Mouse (Mus musculus) lung, postnatal 0 days (tissue): Measurements from ENCODE around the gene Siah3. TPM values are rescaled to one million over a fixed set of nuclear protein-coding genes. Genes with fewer than 3 reads are reported as not detected.

Experiments used
- ATAC-seq: fragments of 200-750 bp; cut with Nextera tagmentation; 2 replicates; pipeline ENCODE4 v1.8.0; 2017; ENCODE audit warnings: moderate library complexity
- DNase-seq: peaks from one replicate; pipeline ENCODE4 v3.0.0-alpha.2; 2016; ENCODE audit warnings: low spot score
- H3K27ac ChIP-seq: fragments of 300-500 bp; sonication (generic); 2 replicates; pipeline ENCODE4 v1.5.1; 2014; ENCODE audit warnings: antibody characterized with exemption, mild to moderate bottlenecking, low read length, mixed read lengths
- H3K27me3 ChIP-seq: fragments of 300-500 bp; sonication (generic); replicated peaks from 2 replicates; pipeline ENCODE4 v1.6.1; 2014; ENCODE audit warnings: low read length, mixed read lengths; ENCODE audit not compliant: insufficient read depth
- H3K36me3 ChIP-seq: fragments of 300-500 bp; sonication (generic); 2 replicates; pipeline ENCODE4 v1.6.1; 2014; ENCODE audit warnings: low read length, mixed read lengths; ENCODE audit not compliant: insufficient read depth
- H3K4me1 ChIP-seq: fragments of 300-500 bp; sonication (generic); 2 replicates; pipeline ENCODE4 v1.6.1; 2014; ENCODE audit warnings: antibody characterized with exemption, low read depth, low read length, mixed read lengths; ENCODE audit not compliant: insufficient read depth
- H3K4me2 ChIP-seq: fragments of 300-500 bp; sonication (generic); replicated peaks from 2 replicates; pipeline ENCODE4 v1.6.1; 2014; ENCODE audit warnings: low read depth, mild to moderate bottlenecking, low read length, moderate library complexity, mixed read lengths
- H3K4me3 ChIP-seq: fragments of 300-500 bp; sonication (generic); 2 replicates; pipeline ENCODE4 v1.5.1; 2014; ENCODE audit warnings: low read depth, low read length
- H3K9ac ChIP-seq: fragments of 300-500 bp; sonication (generic); replicated peaks from 2 replicates; pipeline ENCODE4 v1.6.1; 2014; ENCODE audit warnings: low read depth, mild to moderate bottlenecking
- H3K9me3 ChIP-seq: fragments of 300-500 bp; sonication (generic); 2 replicates; pipeline ENCODE4 v1.6.1; 2016; ENCODE audit warnings: low read length, mixed read lengths
- CTCF ChIP-seq: IDR thresholded peaks from 2 replicates; pipeline ENCODE4 v1.5.1; 2016; ENCODE audit warnings: antibody characterized with exemption, mild to moderate bottlenecking
- EP300 ChIP-seq: IDR thresholded peaks from 2 replicates; pipeline ENCODE4 v1.6.1; 2016; ENCODE audit warnings: antibody characterized with exemption, mild to moderate bottlenecking, control low read depth
- WGBS: fragments of 180-500 bp; shearing (Covaris S2); extraction: QIAGEN DNeasy Blood & Tissue Kit; methylation state at CpG from one replicate; pipeline ENCODE4 v1.1.7; 2014; 5-methylcytosine and 5-hydroxymethylcytosine counted together
- polyA plus RNA-seq: library from polyadenylated mRNA; unstranded; fragments of >200 nt; fragmentation: Nextera tagmentation; extraction: Ambion mirVana; gene quantifications from 2 replicates; pipeline ENCODE4 v1.2.1, GENCODE M21; 2015

The Siah3 gene
- polyA plus RNA-seq, 1 experiment from 2014 or later = not detected

- DNase-seq (no peak), ATAC-seq (no peak)
- no peaks in the 10 kb centered on the region for H3K9me3 ChIP-seq
- WGBS = 27% methylated on average over 3 of the region's 3 CpGs
- H3K4me2 ChIP-seq = no peak overlapping the region
- no peaks in the 10 kb centered on the region; the same call in 1 of the 2 replicates for H3K27me3 ChIP-seq
- 0 out of 2 replicates have a peak, but pooled peaks cover 3% of the 10 kb centered on the region for H3K4me1 ChIP-seq
- H3K36me3 ChIP-seq = no peaks in the 10 kb centered on the region
- no peak overlapping the region for H3K4me3 ChIP-seq
- H3K9ac ChIP-seq = no peak overlapping the region
- TF ChIP-seq CTCF (no peak), EP300 (no peak)
- H3K27ac ChIP-seq = no peak overlapping the region
Observed at GRCm38 (mm10) chr14:75459991-75460390, 4.2 kb downstream of the Siah3 start.

- ATAC-seq (no peak), DNase-seq (no peak)
- TF ChIP-seq CTCF = no peak
- no peak for TF ChIP-seq EP300
- Histone ChIP-seq H3K36me3 (no peaks in the 10 kb centered on the region), H3K27me3 (no peaks in the 10 kb centered on the region), H3K4me2 (no peak overlapping the region), H3K27ac (no peak overlapping the region), H3K9me3 (no peaks in the 10 kb centered on the region), H3K4me3 (no peak overlapping the region), H3K9ac (no peak overlapping the region), H3K4me1 (0 out of 2 replicates have a peak, but pooled peaks cover 3% of the 10 kb centered on the region)
- 36% methylated on average over 3 of the region's 3 CpGs for WGBS
Observed at GRCm38 (mm10) chr14:75460436-75460835, 4.7 kb downstream of the Siah3 start.

- no peaks in the 10 kb centered on the region for H3K27me3 ChIP-seq
- no peak overlapping the region for H3K9ac ChIP-seq
- TF ChIP-seq CTCF (no peak), EP300 (no peak)
- ATAC-seq (no peak), DNase-seq (no peak)
- H3K9me3 ChIP-seq = no peaks in the 10 kb centered on the region
- no peaks in the 10 kb centered on the region for H3K36me3 ChIP-seq
- WGBS = 75% methylated on average over 4 of the region's 4 CpGs
- H3K4me3 ChIP-seq = no peak overlapping the region
- H3K4me1 ChIP-seq = 0 out of 2 replicates have a peak, but pooled peaks cover 3% of the 10 kb centered on the region
- no peak overlapping the region for H3K27ac ChIP-seq
- no peak overlapping the region for H3K4me2 ChIP-seq
Observed at GRCm38 (mm10) chr14:75461770-75462169, 6.0 kb downstream of the Siah3 start.

- 51% methylated on average over 4 of the region's 4 CpGs for whole genome bisulfite sequencing
- DNase-seq (no peak), ATAC-seq (no peak)
- Histone ChIP-seq H3K4me2 (no peak overlapping the region), H3K4me1 (no peaks in the 10 kb centered on the region), H3K9ac (no peak overlapping the region), H3K27ac (no peak overlapping the region), H3K36me3 (no peaks in the 10 kb centered on the region), H3K9me3 (no peaks in the 10 kb centered on the region), H3K4me3 (no peak overlapping the region), H3K27me3 (no peaks in the 10 kb centered on the region)
- TF ChIP-seq CTCF = no peak
- no peak for TF ChIP-seq EP300
Observed at GRCm38 (mm10) chr14:75463171-75463570, 7.4 kb downstream of the Siah3 start.

GRCm38 (mm10) chr14:75468941-75469340 is 13.2 kb downstream of the Siah3 start:
- H3K4me1 ChIP-seq = no peaks in the 10 kb centered on the region
- WGBS = 72% methylated on average over 4 of the region's 4 CpGs
- H3K4me2 ChIP-seq = no peak overlapping the region
- TF ChIP-seq EP300 (no peak), CTCF (no peak)
- no peaks in the 10 kb centered on the region for H3K9me3 ChIP-seq
- H3K36me3 ChIP-seq = no peaks in the 10 kb centered on the region
- ATAC-seq (no peak), DNase-seq (no peak)
- H3K27me3 ChIP-seq = no peaks in the 10 kb centered on the region
- H3K9ac ChIP-seq = no peak overlapping the region
- no peak overlapping the region for H3K4me3 ChIP-seq
- no peak overlapping the region for H3K27ac ChIP-seq

GRCm38 (mm10) chr14:75473061-75473930 is 17.5 kb downstream of the Siah3 start:
- ATAC-seq (no peak), DNase-seq (no peak)
- no peak overlapping the region for H3K27ac ChIP-seq
- H3K36me3 ChIP-seq = no peaks in the 10 kb centered on the region
- no peaks in the 10 kb centered on the region for H3K27me3 ChIP-seq
- 66% methylated on average over 9 of the region's 9 CpGs for WGBS
- TF ChIP-seq EP300 = no peak
- no peak for TF ChIP-seq CTCF
- H3K4me1 ChIP-seq = no peaks in the 10 kb centered on the region
- H3K4me2 ChIP-seq = no peak overlapping the region
- no peak overlapping the region for H3K9ac ChIP-seq
- no peaks in the 10 kb centered on the region for H3K9me3 ChIP-seq
- no peak overlapping the region for H3K4me3 ChIP-seq
